Mouse (Mus musculus) neutrophil, adult 59 days (primary cell): ENCODE data around the gene Rimbp3. TPM values are rescaled to one million over a fixed set of nuclear protein-coding genes. Genes with fewer than 3 reads are reported as not detected.

Experiments
- total RNA-seq, 2 experiments: library from RNA; stranded (reverse); gene quantifications; 1 replicate in 1 of 2; 2 replicates in 1 of 2; pipeline ENCODE4 v1.2.4; 2023

Gene Rimbp3
- under 1 TPM; 0.42 to 0.44 TPM for total RNA-seq

GRCm38 (mm10) chr16:17208389-17209361 is at the start of gene Rimbp3:
Gene Rimbp3, plus strand, starts transcription at chr16:17208603.

GRCm38 (mm10) chr16:17202549-17202948 is 5.9 kb upstream of the Rimbp3 start, which contains the start of gene Ube2l3:
Gene Ube2l3, minus strand, starts transcription at chr16:17202649.

GRCm38 (mm10) chr16:17232794-17233701 is 24.6 kb downstream of the Rimbp3 start, which contains the start of gene Hic2:
Gene Hic2, plus strand, starts transcription at chr16:17233572.

Other genes starting within 250 kb of the Rimbp3 start
- 100 to 1,000 TPM in 1 of 2 experiments, 10 to 100 TPM in 1; 97.0 to 115 TPM for gene Mapk1, start 225.2 kb upstream of the Rimbp3 start, total RNA-seq
- under 1 TPM; 0.24 to 0.60 TPM for gene Ypel1, start 138.9 kb upstream of the Rimbp3 start, total RNA-seq
- gene Ppil2, start 97.3 kb upstream of the Rimbp3 start, total RNA-seq = 10 to 100 TPM; 69.9 to 81.1 TPM
- gene 2610318N02Rik, start 83.4 kb upstream of the Rimbp3 start, total RNA-seq = 10 to 100 TPM in 1 of 2 experiments, 1 to 10 TPM in 1; 5.3 to 10.4 TPM
- gene Sdf2l1, start 76.2 kb upstream of the Rimbp3 start, total RNA-seq = 10 to 100 TPM; 39.8 to 52.1 TPM
- 1 to 10 TPM; 4.9 to 6.9 TPM for gene Ydjc, start 64.0 kb upstream of the Rimbp3 start, total RNA-seq
- 1 to 10 TPM in 1 of 2 experiments, under 1 TPM in 1; 0.89 to 1.9 TPM for gene Ccdc116, start 61.4 kb upstream of the Rimbp3 start, total RNA-seq
- 100 to 1,000 TPM; 135 to 163 TPM for gene Ube2l3, start 6.0 kb upstream of the Rimbp3 start, total RNA-seq
- gene Hic2, start 25.0 kb downstream of the Rimbp3 start, total RNA-seq = 1 to 10 TPM; 1.2 TPM
- 1 to 10 TPM; 2.7 to 5.2 TPM for gene Tmem191c, start 67.5 kb downstream of the Rimbp3 start, total RNA-seq
- gene Serpind1, start 122.8 kb downstream of the Rimbp3 start, total RNA-seq = not detected
- 10 to 100 TPM; 15.3 to 18.3 TPM for gene Snap29, start 197.4 kb downstream of the Rimbp3 start, total RNA-seq
- gene Pi4ka, start 197.7 kb downstream of the Rimbp3 start, total RNA-seq = 10 to 100 TPM; 38.3 to 43.5 TPM
- 10 to 100 TPM; 34.0 to 40.3 TPM for gene Crkl, start 243.4 kb downstream of the Rimbp3 start, total RNA-seq